Mouse (Mus musculus): ENCODE data around the gene Ddx5. TPM values are rescaled to one million over a fixed set of nuclear protein-coding genes. Genes with fewer than 3 reads are reported as not detected.
"Not testable (repeated sequence)": the region's sequence is repeated elsewhere in the genome, so short reads cannot be mapped to it uniquely, and the experiment has no call there.

Gene Ddx5
- polyA plus RNA-seq, 1 experiment = 597 TPM

DNA sequence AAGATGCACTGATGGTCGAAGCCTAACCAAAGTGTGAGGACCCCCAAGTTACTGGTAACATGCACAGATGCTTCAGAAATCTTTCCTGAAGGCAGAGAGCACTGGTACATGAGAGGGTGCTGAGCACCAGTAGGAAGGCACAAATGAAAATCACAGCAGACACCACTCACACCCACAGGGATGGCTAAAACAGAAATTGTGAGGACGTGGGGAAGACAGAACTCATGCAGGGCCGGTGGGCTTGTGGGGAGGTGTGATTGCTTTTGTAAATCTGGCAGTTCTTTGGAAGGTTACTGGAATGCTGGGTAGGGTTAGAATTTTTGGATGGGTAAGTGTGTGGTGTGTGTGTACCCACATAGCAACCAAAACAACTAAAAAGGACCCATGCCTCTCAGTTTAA, 28.2 kb upstream of the Ddx5 start:
- TF ChIP-seq CTCF (IDR thresholded peaks at IDR 0.05; ENCODE audit: borderline replicate concordance, extremely low read depth, insufficient read depth, insufficient read length) = no peak
- TF ChIP-seq POLR2A (IDR thresholded peaks at IDR 0.05; ENCODE audit: borderline replicate concordance, extremely low read depth, insufficient read depth, insufficient read length, poor library complexity, severe bottlenecking) = no peak
- DNase-seq (ENCODE audit: low read depth) = no peak

DNA sequence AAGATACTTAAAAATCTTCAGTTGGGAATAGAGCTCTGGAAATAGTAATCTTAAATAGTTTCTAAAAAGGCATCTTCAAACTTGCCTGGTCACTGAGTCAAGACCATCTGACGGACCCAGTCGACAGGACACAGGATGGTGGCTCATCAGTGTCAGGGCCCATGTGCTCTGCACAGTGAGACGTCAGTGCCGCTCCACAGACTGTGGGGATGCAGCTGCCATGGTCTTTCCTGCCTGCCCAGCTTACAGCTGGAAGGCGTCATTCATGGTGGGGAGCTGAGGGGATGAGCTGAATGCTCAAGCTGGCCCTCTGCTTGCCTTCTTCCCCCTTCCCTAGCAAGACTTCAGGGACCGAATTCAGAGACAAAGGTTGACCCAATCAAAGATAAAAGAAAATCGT, 27.3 kb upstream of the Ddx5 start:
- no peak for DNase-seq (ENCODE audit: low read depth)
- TF ChIP-seq POLR2A (IDR thresholded peaks at IDR 0.05; ENCODE audit: borderline replicate concordance, extremely low read depth, insufficient read depth, insufficient read length, poor library complexity, severe bottlenecking) = no peak
- no peak for TF ChIP-seq CTCF (IDR thresholded peaks at IDR 0.05; ENCODE audit: borderline replicate concordance, extremely low read depth, insufficient read depth, insufficient read length)

DNA sequence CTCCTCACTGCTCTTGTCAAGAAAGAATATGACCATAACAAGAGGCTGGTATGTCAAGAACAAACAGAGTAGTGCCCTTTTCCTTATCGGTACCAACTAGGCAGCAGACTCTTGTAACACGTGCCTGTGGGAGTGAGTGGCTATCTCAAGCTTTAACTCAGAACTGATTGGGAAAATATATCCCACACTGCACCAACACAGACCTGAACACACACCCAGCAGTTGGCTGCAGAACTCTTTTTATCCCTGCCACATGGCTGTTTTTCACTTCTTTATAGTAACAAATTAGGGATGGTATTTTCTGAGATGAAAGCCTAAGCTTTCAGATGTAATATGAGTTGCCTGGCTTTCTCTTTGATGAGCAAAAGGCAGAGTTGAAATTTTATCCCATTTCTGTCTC, 26.8 kb upstream of the Ddx5 start:
- no peak for DNase-seq (ENCODE audit: low read depth)
- TF ChIP-seq POLR2A (IDR thresholded peaks at IDR 0.05; ENCODE audit: borderline replicate concordance, extremely low read depth, insufficient read depth, insufficient read length, poor library complexity, severe bottlenecking) (no peak), CTCF (IDR thresholded peaks at IDR 0.05; ENCODE audit: borderline replicate concordance, extremely low read depth, insufficient read depth, insufficient read length) (no peak)

DNA sequence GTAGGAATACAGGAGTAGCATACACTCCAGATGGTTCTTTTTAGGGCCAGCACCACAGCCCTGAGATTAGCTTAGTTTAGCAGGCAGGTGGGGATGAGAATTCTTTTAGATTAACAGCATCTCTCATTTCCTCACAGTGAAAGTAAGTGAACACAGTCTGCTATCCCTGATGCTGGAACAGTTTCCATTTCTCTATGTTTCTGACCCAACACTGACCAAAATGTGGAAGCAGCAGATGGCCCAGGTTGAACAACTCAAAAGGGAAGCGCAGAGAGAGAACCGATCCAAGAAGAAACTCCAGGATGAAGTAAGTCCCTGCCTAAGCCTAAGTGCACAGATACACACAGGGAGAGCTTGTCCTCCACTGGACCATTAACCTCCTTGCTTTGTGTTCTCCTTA, 26.3 kb upstream of the Ddx5 start:
- TF ChIP-seq POLR2A (IDR thresholded peaks at IDR 0.05; ENCODE audit: borderline replicate concordance, extremely low read depth, insufficient read depth, insufficient read length, poor library complexity, severe bottlenecking) (no peak), CTCF (IDR thresholded peaks at IDR 0.05; ENCODE audit: borderline replicate concordance, extremely low read depth, insufficient read depth, insufficient read length) (no peak)
- DNase-seq (ENCODE audit: low read depth) = no peak

DNA sequence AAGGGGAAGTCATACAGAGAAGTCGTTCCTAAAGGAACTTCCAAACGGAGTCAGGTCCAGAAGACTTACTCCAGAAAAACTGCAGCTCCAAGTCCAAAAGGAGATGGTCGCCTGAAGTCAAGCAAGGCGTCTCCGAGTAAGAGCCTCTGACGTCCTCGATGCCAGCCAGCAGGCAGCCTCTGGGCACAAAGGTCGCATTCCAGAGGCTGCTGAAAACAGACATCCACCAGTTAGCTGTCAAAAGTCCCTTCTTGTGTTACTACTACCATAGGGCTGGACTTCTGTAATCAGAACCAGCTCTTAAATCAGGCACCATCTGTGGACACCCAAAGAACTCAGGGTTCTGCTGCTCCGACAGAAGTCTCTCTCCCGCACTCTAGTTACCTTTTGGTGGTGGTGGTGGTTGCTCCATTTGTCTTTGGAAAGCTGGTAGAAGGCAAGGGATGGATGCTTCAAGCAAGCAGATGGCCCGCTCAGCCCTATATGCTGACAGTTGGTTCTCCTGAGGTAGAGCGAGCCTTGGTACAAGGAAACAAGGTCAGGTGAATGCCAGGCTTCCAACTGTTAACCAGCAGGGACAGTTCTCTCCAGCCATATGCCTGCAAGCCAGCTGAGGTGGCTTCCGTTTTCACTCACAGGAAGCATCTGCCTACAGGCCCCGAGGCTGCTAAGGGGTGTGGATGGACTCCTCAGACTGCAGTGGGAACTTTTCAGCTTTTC, 25.8 kb upstream of the Ddx5 start:
- DNase-seq (ENCODE audit: low read depth) = no peak
- TF ChIP-seq CTCF (IDR thresholded peaks at IDR 0.05; ENCODE audit: borderline replicate concordance, extremely low read depth, insufficient read depth, insufficient read length) (no peak), POLR2A (IDR thresholded peaks at IDR 0.05; ENCODE audit: borderline replicate concordance, extremely low read depth, insufficient read depth, insufficient read length, poor library complexity, severe bottlenecking) (no peak)

DNA sequence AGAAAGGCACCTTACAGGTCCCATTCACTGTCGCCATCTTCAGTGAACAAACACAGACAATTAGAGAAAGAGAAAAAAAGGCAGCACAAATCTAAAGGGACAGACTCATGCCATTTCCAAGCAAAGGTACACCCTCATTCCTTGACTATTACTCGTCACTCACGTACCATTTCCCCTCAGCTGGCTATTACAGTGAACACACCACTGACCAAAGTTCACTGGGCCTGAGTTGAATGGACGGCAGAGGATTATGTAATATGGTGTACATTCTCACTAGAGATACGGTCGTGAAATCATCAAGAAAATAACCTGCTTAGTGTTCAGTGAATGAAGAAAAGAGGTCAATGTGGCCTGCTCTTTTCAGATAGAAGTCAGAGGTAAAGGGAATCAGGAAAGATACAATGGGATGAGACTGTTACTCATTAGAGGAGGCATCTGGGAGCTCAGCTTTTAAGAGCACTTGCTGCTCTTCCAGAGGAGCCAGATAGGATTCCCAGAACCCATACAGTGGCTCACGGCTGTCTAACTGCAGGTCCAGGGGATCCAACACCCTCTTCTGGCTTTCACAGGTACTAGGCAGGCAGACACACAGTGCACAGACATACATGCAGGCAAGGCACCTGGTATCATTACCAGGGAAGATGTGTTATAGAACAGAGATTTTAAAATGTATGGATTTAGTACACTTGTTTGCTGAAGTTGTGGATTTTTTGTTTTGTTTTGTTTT, 23.6 kb upstream of the Ddx5 start:
- TF ChIP-seq CTCF (IDR thresholded peaks at IDR 0.05; ENCODE audit: borderline replicate concordance, extremely low read depth, insufficient read depth, insufficient read length) (no peak), POLR2A (IDR thresholded peaks at IDR 0.05; ENCODE audit: borderline replicate concordance, extremely low read depth, insufficient read depth, insufficient read length, poor library complexity, severe bottlenecking) (no peak)
- no peak for DNase-seq (ENCODE audit: low read depth)

DNA sequence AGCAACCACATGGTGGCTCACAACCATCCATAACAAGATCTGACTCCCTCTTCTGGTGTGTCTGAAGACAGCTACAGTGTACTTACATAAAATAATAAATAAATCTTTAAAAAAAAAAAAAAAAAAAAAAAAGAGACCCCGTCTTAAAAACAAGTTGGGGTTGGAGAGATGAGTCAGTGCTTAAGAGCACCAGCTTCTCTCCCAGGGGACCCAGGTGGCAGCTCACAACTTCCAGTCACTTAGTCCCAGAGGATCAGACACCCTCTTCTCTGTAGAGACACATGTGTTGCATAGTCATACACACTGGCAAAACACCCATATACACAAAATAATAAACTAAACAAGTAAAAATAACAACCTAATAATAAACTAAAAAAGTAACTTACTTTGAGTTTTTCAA, 18.5 kb upstream of the Ddx5 start:
- not testable (repeated sequence) for DNase-seq (ENCODE audit: low read depth)

DNA sequence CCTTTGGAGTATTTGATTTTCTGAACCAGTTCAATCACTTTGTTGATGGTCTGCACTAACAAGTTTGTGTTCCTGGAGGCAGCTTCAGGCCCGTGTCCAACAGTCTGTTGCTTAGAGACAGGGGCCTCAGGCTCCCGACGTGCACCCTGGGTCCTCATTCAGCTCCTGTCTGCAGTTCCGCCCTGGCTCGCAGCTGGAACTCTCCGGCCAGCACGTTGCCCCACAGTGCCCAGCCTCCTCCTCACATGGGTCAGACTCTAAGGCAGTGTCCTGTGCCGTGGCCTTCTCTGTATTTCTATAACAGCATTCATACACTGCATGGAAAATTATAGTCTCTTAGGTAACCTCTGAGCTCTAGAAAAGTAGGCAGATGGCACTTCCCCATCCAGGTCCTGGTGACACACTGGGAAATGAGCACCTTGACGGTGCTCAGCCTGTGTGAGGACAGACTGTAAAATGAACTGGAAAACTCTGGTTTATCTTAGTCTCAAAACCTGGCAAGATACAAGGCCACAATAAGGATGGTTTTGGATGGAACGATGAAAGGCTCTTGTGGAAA, 13.2 kb upstream of the Ddx5 start:
- DNase-seq (ENCODE audit: low read depth) = no peak
- TF ChIP-seq POLR2A (IDR thresholded peaks at IDR 0.05; ENCODE audit: borderline replicate concordance, extremely low read depth, insufficient read depth, insufficient read length, poor library complexity, severe bottlenecking) (no peak), CTCF (IDR thresholded peaks at IDR 0.05; ENCODE audit: borderline replicate concordance, extremely low read depth, insufficient read depth, insufficient read length) (no peak)

DNA sequence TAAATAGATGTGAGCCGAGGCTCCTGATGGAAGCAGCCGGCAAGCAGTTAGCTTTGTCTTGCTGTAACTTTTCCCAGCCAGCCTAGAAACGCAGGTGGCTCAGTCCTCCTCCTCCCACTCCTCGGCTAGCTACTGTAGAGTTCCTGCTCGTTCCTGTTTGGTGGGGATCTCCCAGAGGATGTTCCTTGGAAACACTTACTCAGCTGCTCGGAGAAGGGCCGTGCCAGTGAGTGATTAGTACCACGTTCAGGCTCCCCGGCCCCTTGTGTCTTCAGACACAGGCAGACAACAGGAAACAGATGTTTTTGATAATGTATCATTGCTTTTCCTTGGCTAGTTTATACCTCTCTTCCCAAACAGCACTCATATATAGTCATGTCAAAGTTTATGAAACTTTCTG, 6.7 kb upstream of the Ddx5 start:
- TF ChIP-seq CTCF (IDR thresholded peaks at IDR 0.05; ENCODE audit: borderline replicate concordance, extremely low read depth, insufficient read depth, insufficient read length) = no peak
- no peak for TF ChIP-seq POLR2A (IDR thresholded peaks at IDR 0.05; ENCODE audit: borderline replicate concordance, extremely low read depth, insufficient read depth, insufficient read length, poor library complexity, severe bottlenecking)
- no peak for DNase-seq (ENCODE audit: low read depth)

DNA sequence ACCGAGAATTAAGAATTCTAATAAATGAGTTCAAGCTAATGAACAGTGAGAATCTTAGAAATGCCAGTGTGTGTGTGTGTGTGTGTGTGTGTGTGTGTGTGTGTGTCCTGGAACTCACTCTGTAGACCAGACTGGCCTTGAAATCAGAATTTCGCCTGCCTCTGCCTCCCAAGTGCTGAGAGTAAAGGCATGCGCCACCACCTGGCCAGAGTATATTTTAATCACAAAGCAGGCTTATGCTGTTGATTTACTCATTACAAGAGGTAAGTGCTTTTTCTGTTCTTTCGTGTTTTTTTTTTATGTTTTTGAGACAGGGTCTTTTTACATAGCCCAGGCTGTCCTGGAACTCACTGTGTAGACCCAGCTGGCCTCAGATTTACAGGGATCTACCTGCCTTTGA, 4.9 kb upstream of the Ddx5 start:
- no peak for DNase-seq (ENCODE audit: low read depth)
- TF ChIP-seq POLR2A (IDR thresholded peaks at IDR 0.05; ENCODE audit: borderline replicate concordance, extremely low read depth, insufficient read depth, insufficient read length, poor library complexity, severe bottlenecking) = no peak
- peak; percentile 5; the same call in 1 of the 2 replicates for TF ChIP-seq CTCF (IDR thresholded peaks at IDR 0.05; ENCODE audit: borderline replicate concordance, extremely low read depth, insufficient read depth, insufficient read length)

DNA sequence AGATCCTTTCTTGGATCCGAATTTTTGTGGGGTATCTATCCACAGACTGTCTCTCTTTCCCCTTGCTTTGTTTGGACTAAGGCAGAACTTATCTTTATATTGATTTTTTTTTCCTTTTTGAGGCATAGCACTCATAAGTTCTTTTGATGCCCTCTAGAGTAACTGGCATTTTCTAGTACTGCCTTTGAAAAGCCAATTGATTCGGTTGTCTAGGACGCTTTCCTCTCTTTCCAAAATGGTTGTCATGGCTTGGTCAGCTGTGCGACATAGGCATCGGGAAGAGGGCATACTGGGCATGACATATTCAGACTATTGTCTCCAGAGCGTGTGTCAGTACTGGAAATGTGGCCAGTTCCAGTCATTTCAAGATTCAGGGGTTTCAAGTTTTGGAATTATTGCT, 664 bp upstream of the Ddx5 start:
- TF ChIP-seq POLR2A (IDR thresholded peaks at IDR 0.05; ENCODE audit: borderline replicate concordance, extremely low read depth, insufficient read depth, insufficient read length, poor library complexity, severe bottlenecking) = no peak
- no peak for TF ChIP-seq CTCF (IDR thresholded peaks at IDR 0.05; ENCODE audit: borderline replicate concordance, extremely low read depth, insufficient read depth, insufficient read length)

More for the DNA sequence above, 664 bp upstream of the Ddx5 start:
- peak; percentile 63 for DNase-seq (ENCODE audit: low read depth)
